Mouse (Mus musculus): ENCODE results near the gene Castor2.

Castor2 gene

DNA sequence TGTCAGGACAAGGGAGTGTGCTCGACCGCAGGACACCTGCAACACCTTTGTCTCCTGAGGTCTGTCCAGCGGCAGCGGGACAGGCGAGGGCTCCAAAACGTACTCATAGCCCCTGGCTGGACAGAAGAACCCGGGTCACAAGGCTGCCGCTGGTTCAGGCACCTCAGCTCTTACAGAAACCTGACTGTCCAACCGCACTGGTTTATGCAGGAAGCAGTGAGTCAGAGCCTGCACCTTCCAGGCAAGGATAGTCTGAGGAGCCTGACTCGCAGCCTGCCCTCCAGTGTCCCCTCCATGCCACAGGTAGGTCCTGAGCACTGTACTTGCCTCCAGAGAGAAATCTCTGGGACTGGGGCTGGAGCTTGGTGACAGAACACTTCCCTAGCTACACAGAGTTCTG is 69.7 kb downstream of the Castor2 start:
- TF ChIP-seq GATA4 (IDR thresholded peaks at IDR 0.05; ENCODE audit: insufficient replicate concordance, low read length) = no peak

GRCm38 (mm10) chr5:134170167-134170566 is 70.7 kb downstream of the Castor2 start:
- TF ChIP-seq GATA4 (IDR thresholded peaks at IDR 0.05; ENCODE audit: insufficient replicate concordance, low read length) = no peak

DNA sequence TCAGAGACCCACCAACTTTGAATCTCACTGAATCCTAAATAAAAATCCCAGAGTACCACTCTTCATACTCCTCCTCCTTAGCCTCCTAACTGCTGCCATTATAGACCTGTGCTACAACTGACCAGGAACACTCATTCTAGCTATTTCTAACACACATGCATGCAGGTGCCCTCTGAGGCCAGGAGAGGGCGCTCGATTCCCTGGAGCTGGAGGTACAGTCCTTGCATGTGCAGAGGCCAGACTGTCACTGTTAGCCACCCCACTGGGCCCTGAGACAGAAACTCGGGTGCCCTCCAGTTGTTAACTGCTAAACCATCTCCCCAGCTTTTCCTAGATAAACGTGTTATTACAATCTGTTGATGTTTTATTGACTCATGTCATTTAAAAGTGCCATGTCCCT is 73.7 kb downstream of the Castor2 start:
- no peak for TF ChIP-seq GATA4 (IDR thresholded peaks at IDR 0.05; ENCODE audit: insufficient replicate concordance, low read length)

DNA sequence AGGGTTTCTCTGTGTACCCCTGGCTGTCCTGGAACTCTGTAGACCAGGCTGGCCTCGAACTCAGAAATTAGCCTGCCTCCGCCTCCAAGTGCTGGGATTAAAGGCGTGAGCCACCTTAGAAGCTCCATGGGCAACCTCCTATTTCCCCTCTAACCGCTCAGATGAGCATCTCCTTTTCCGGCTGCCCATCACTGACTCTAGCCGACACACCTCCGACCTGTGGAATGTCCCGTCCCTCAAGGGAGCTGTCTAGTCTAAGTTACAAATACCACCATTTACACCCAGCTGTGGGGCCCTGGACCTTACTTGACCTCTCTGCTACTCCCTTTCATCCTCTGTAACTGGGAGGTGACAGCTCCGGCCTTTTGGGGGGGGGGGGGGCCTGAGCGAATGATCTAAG is 76.2 kb downstream of the Castor2 start:
- TF ChIP-seq GATA4 (IDR thresholded peaks at IDR 0.05; ENCODE audit: insufficient replicate concordance, low read length) = no peak

DNA sequence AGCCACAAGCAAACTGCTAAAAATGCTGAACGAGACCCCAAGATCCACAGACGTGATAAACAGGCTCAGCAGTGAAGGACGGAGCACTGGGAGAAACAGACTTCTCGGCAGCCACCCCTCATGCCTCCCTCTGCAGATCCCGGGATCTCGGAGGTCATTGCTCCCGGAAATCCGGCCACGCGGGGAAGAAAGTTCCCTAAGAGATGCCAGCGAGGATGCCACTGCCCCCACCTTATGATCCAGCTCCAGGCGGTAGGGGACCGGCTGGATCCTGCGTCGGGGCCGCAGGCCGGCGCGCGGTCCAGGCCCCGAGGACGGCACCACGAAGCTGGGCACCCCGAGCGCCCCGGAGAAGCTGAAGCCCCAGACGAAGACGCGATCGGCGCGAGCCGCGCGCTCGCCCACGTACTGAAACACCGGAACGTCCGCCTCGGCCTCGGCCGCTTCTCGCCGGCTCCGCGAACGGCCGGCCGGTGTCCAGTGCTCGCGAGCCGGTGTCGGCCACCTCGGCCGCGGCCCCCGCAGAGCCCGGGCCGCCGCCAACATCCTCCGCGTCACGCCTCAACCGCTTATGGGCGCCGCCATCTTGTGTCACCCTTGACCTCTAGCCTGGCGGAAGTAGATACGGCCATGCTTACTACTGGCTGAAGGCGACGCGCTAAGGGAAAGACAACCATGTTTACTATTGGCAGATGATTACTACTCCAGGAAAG is 76.8 kb downstream of the Castor2 start, which contains the start of gene Rcc1l:
Gene Rcc1l, minus strand, starts transcription at position 606 of the 713 bp plus-strand sequence.
- TF ChIP-seq GATA4 (IDR thresholded peaks at IDR 0.05; ENCODE audit: insufficient replicate concordance, low read length) = no peak; the same call in 1 of the 2 replicates

DNA sequence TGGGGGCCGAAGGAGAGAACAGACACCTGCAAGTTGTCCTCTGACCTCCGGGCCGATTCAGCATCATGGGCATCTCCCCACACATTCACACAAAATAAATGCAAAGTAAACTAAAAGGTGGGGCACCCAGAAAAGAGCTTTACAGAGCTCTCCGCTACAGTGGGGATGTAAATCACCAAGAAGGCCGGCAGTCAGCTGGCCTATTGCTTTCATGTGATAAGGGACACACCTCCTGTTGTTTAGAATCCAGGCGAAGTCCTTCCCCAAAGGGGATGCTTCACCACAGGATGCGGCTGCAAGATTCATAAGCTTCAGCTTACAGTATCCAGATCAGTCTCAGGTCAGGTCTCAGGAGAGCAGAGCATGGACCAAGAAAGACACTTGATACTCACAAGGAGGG is 79.0 kb downstream of the Castor2 start:
- no peak for TF ChIP-seq GATA4 (IDR thresholded peaks at IDR 0.05; ENCODE audit: insufficient replicate concordance, low read length)

GRCm38 (mm10) chr5:134179871-134180270 is 80.4 kb downstream of the Castor2 start:
- TF ChIP-seq GATA4 (IDR thresholded peaks at IDR 0.05; ENCODE audit: insufficient replicate concordance, low read length) = no peak

DNA sequence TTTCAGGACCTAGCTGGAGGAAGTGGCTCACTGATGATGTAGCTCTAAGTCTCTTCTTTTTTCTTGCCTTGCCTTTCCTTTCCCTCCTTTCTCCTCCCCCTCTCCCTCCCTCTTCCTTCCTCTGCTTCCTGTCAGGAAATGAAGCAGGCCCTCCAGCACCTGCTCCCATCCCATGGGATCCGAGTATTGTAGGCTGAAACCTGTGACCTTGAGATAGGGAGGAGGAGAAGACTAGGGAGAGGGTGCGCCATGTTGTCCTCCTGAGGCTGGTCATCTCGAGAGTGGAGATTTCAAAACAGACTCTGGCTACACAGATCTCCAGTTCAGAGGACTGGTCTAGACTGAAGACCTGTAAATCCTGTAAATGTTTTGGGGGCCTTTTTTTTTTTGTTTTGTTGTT is 82.7 kb downstream of the Castor2 start:
- TF ChIP-seq GATA4 (IDR thresholded peaks at IDR 0.05; ENCODE audit: insufficient replicate concordance, low read length) = no peak

GRCm38 (mm10) chr5:134182735-134183134 is 83.2 kb downstream of the Castor2 start:
- peak; percentile 84; the same call in 1 of the 2 replicates for TF ChIP-seq GATA4 (IDR thresholded peaks at IDR 0.05; ENCODE audit: insufficient replicate concordance, low read length)

- no peak for TF ChIP-seq GATA4 (IDR thresholded peaks at IDR 0.05; ENCODE audit: insufficient replicate concordance, low read length)
Observed at GRCm38 (mm10) chr5:134183162-134183561, 83.7 kb downstream of the Castor2 start.

DNA sequence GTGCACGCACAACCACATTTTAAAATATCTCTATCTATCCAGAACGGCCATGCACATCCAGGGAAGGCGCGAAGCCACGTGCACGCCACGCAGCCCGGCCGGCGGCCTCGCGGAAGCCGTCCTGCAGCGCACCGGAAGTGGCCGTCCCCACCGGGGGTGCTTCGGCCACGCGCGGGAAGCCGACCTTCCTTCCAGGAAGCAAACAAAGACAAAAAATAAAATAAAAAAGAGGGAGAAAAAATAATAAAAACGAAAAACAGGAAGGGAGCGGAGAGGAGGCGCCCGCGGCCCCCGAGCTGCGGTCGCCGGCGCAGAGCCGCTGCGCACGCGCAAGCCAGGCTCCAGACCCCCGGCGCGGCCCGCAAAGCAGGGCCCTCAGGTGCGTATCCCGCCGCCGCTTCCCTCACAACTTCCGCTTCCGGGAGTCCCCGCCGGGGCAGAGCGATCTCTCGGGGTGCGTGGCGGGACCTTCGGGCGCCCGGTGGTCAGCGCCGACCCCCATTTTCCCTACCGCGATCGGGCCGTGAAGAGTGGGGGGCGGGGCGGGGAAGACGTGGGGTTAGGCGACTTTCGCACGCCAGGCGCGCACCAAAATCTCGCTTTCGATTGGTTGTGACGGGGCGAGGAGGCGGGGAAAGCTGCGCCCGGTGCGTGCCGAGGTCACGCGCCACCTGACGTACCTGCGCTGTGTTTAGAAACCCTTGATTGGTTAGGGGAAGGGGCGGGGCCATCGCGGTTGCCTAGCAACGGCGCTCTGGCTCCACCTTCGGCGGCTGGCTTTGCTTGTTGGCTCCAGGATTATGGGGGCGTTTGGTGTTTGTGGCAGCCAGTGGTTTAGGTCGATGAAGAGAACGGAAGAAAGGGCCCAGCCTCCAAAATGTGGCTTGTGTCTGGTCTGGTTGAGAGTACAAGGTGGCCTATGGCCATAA is 84.6 kb downstream of the Castor2 start, which contains the start of gene Gtf2ird2:
Gene Gtf2ird2, plus strand, starts transcription at position 140 of the 929 bp plus-strand sequence.
- TF ChIP-seq GATA4 (IDR thresholded peaks at IDR 0.05; ENCODE audit: insufficient replicate concordance, low read length) = no peak; the same call in 1 of the 2 replicates

DNA sequence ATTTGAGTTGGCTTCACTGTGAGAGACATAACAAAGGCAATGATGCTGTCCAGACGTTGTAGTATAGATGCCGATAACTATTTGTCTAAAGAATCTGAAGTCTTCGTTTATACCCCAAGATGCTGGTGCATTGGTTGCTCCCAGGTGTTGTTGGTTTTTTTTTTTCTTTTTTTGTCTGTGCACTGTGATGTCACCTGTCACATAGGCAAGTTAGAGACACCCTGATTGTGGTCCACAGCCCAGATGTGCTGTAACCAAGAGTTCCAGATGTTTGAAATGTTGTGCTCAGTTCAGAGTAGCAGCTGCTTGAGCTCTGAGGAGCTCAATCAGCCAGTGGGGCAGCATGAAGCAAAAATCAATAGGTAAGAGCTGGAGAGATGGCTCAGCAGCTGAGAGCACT is 86.5 kb downstream of the Castor2 start:
- TF ChIP-seq GATA4 (IDR thresholded peaks at IDR 0.05; ENCODE audit: insufficient replicate concordance, low read length) = no peak

- no peak for TF ChIP-seq GATA4 (IDR thresholded peaks at IDR 0.05; ENCODE audit: insufficient replicate concordance, low read length)
Observed at GRCm38 (mm10) chr5:134186961-134187731, 87.6 kb downstream of the Castor2 start.

GRCm38 (mm10) chr5:134188571-134188970 is 89.1 kb downstream of the Castor2 start:
- no peak for TF ChIP-seq GATA4 (IDR thresholded peaks at IDR 0.05; ENCODE audit: insufficient replicate concordance, low read length)

DNA sequence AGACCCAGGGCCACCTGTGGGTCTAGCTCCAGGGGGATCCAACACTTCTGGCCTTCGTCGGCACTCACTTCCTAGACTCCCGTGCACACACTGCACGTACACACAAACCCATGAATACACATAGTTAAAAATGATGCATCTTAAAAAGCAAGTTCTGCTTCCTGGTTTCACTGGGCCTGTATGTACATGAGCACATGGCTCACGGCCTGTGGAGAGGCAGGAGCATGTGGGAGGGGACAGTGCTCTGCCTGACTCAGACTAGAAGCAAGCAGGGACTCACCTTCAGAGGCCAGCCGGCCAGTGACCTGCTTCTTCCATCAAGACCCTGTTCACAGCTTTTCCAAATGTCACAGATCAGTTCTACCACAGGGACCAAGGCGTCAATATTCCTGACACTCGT is 94.2 kb downstream of the Castor2 start:
- TF ChIP-seq GATA4 (IDR thresholded peaks at IDR 0.05; ENCODE audit: insufficient replicate concordance, low read length) = no peak

All from liver, adult (tissue).